In genomic region chr8:95001655-95002054, GRCm38 (mm10) we compare ENCODE assay signal across 8 mouse cellular contexts. TPM values are rescaled to one million over a fixed set of nuclear protein-coding genes. Genes with fewer than 3 reads are reported as not detected.
DNase-seq lines count a peak whose midpoint lies in the region; ATAC-seq and TF ChIP-seq lines count a peak whose summit lies in the region.

No protein-coding gene starts in this region.

- intact Hi-C loops in heart, postnatal 14 days (cut with DNase I) = loop anchor here (1.0 to 5.0 kb wide), 3 partner anchors 51 to 201 kb away; partner anchors contain the start of genes Dok4 and Kifc3

- peak; percentile 97 for TF ChIP-seq CTCF in G1E (IDR thresholded peaks at IDR 0.05; ENCODE audit: low read depth, low read length)

- peaks cover 97% of the 10 kb centered on the region for H3K36me3 ChIP-seq in G1E (replicated peaks)
- H3K36me3 ChIP-seq in forebrain, embryonic 15.5 days = peaks cover 40% of the 10 kb centered on the region
- H3K36me3 ChIP-seq in neural tube, embryonic 14.5 days (ENCODE audit: control insufficient read depth, insufficient read depth, low read length) = peaks cover 33% of the 10 kb centered on the region

- H3K9ac ChIP-seq in forebrain, embryonic 15.5 days (replicated peaks) = no peak overlapping the region
- no peak overlapping the region for H3K9ac ChIP-seq in neural tube, embryonic 14.5 days (replicated peaks; ENCODE audit: low read depth, low read length)

- H3K4me2 ChIP-seq in forebrain, embryonic 15.5 days (replicated peaks) = 0 out of 2 replicates have a peak overlapping the region, but pooled peaks have one; percentile 67
- peak overlapping the region; percentile 81 for H3K4me2 ChIP-seq in neural tube, embryonic 14.5 days (ENCODE audit: low read depth, low read length)

- peak overlapping the region; percentile 96 for H3K27ac ChIP-seq in forebrain, embryonic 15.5 days (replicated peaks)
- H3K27ac ChIP-seq in neural tube, embryonic 14.5 days (ENCODE audit: low read depth, low read length) = peak overlapping the region; percentile 92

- peaks cover 74% of the 10 kb centered on the region for H3K4me1 ChIP-seq in G1E (ENCODE audit: insufficient read depth, low read depth, low read length)
- H3K4me1 ChIP-seq in forebrain, embryonic 15.5 days = peaks cover 57% of the 10 kb centered on the region
- peaks cover 54% of the 10 kb centered on the region for H3K4me1 ChIP-seq in neural tube, embryonic 14.5 days (ENCODE audit: control insufficient read depth, insufficient read depth, low read length)

- ATAC-seq in G1E (ENCODE audit: extremely low read depth, insufficient number of reproducible peaks, low FRiP score, poor library complexity, severe bottlenecking) = peak; percentile 61
- peak; percentile 67 for ATAC-seq in forebrain, embryonic 15.5 days (replicated peaks)
- ATAC-seq in neural tube, embryonic 14.5 days (ENCODE audit: low read depth) = peak; percentile 47

- peak overlapping the region; percentile 31; the same call in 1 of the 2 replicates for H3K4me3 ChIP-seq in G1E (ENCODE audit: low read depth, low read length)
- H3K4me3 ChIP-seq in forebrain, embryonic 15.5 days = no peak overlapping the region
- H3K4me3 ChIP-seq in neural tube, embryonic 14.5 days (ENCODE audit: low read depth, low read length) = no peak overlapping the region

- no peaks in the 10 kb centered on the region for H3K9me3 ChIP-seq in G1E (replicated peaks)
- no peaks in the 10 kb centered on the region for H3K9me3 ChIP-seq in forebrain, embryonic 15.5 days
- no peaks in the 10 kb centered on the region for H3K9me3 ChIP-seq in neural tube, embryonic 14.5 days (ENCODE audit: control insufficient read depth, low read length)

- DNase-seq in G1E (ENCODE audit: low spot score) = peak; percentile 76
- DNase-seq in c-Kit-positive CD71-positive TER-119-positive erythroid progenitor cells, embryonic 14.5 days (ENCODE audit: low spot score) = peak; percentile 85
- DNase-seq in heart, postnatal 14 days = peak; percentile 76 to 83
- peak; percentile 82 to 87 for DNase-seq in kidney, postnatal 4 days
- DNase-seq in lung, adult 18-20 months = peak; percentile 82 to 89
- DNase-seq in testis, postnatal 14 days (ENCODE audit: low spot score) = peak; percentile 66

- no peaks in the 10 kb centered on the region for H3K27me3 ChIP-seq in G1E (ENCODE audit: insufficient read depth, low read length)
- no peaks in the 10 kb centered on the region for H3K27me3 ChIP-seq in forebrain, embryonic 15.5 days
- H3K27me3 ChIP-seq in neural tube, embryonic 14.5 days (ENCODE audit: control insufficient read depth, insufficient read depth, low read length) = no peaks in the 10 kb centered on the region

- WGBS in forebrain, embryonic 15.5 days = 6% methylated on average over 7 of the region's 7 CpGs
- WGBS in neural tube, embryonic 14.5 days = 9% methylated on average over 7 of the region's 7 CpGs

RNA-seq across cellular contexts. Expression of gene Adgrg3, which starts 15.8 kb away (rescaled TPM):
- not detected in 2 replicates for total RNA-seq in G1E (2014; fragmentation: Nextera tagmentation)
- 0.17 and 0.49 TPM in 2 replicates for total RNA-seq in G1E (2017)
- 0.10 and 0.12 TPM in 2 replicates for polyA plus RNA-seq in G1E (2012)
- 1.0 and 1.2 TPM in 2 replicates for polyA plus RNA-seq in forebrain, embryonic 15.5 days (2015; fragmentation: Nextera tagmentation; extraction: Ambion mirVana)
- 1 to 10 TPM; 1.5 TPM for total RNA-seq in heart, postnatal 14 days (2021)
- polyA plus RNA-seq in neural tube, embryonic 14.5 days (2014; fragmentation: Nextera tagmentation; extraction: Ambion mirVana) = 1.1 and 2.0 TPM in 2 replicates

RNA-seq across cellular contexts. Expression of gene Adgrg1, which starts 27.1 kb away (rescaled TPM):
- total RNA-seq in G1E (2014; fragmentation: Nextera tagmentation) = 339 and 345 TPM in 2 replicates
- total RNA-seq in G1E (2017) = 54.0 and 57.7 TPM in 2 replicates
- polyA plus RNA-seq in G1E (2012) = 211 and 229 TPM in 2 replicates
- polyA plus RNA-seq in forebrain, embryonic 15.5 days (2015; fragmentation: Nextera tagmentation; extraction: Ambion mirVana) = 135 and 140 TPM in 2 replicates
- 10 to 100 TPM; 59.3 to 73.3 TPM for total RNA-seq in heart, postnatal 14 days (2021)
- 93.5 and 116 TPM in 2 replicates for polyA plus RNA-seq in neural tube, embryonic 14.5 days (2014; fragmentation: Nextera tagmentation; extraction: Ambion mirVana)

RNA-seq across cellular contexts. Expression of gene Drc7, which starts 53.2 kb away (rescaled TPM):
- not detected in 2 replicates for total RNA-seq in G1E (2014; fragmentation: Nextera tagmentation)
- total RNA-seq in G1E (2017) = 0.05 TPM in 1 of 2 replicates, not detected in the other
- polyA plus RNA-seq in G1E (2012) = 0.02 TPM in 1 of 2 replicates, not detected in the other
- 0.96 and 1.4 TPM in 2 replicates for polyA plus RNA-seq in forebrain, embryonic 15.5 days (2015; fragmentation: Nextera tagmentation; extraction: Ambion mirVana)
- total RNA-seq in heart, postnatal 14 days (2021) = under 1 TPM in 1 of 2 experiments, not detected in 1; 0.31 TPM
- polyA plus RNA-seq in neural tube, embryonic 14.5 days (2014; fragmentation: Nextera tagmentation; extraction: Ambion mirVana) = 0.61 and 0.88 TPM in 2 replicates
